Mouse (Mus musculus) testis, postnatal 14 days (tissue): ENCODE measurements around the gene Cspg5.

Source experiments
- DNase-seq: peaks from one replicate; pipeline ENCODE4 v3.0.0; 2021; ENCODE audit warnings: low spot score

The Cspg5 gene

GRCm38 (mm10) chr9:110243221-110243833, at the start of gene Cspg5:
Cspg5 (plus strand) TSS chr9:110243783.
- no peak for DNase-seq

GRCm38 (mm10) chr9:110199870-110200269, 43.7 kb upstream of the Cspg5 start:
- DNase-seq = no peak

GRCm38 (mm10) chr9:110205526-110206404, 37.8 kb upstream of the Cspg5 start:
- DNase-seq = no peak

- DNase-seq = no peak
These were observed 37.1 kb upstream of the Cspg5 start for GRCm38 (mm10) chr9:110206437-110206836.

GRCm38 (mm10) chr9:110208265-110208664, 35.3 kb upstream of the Cspg5 start:
- DNase-seq = no peak

GRCm38 (mm10) chr9:110208967-110209366, 34.6 kb upstream of the Cspg5 start:
- no peak for DNase-seq

- no peak for DNase-seq
These were observed 19.3 kb upstream of the Cspg5 start for GRCm38 (mm10) chr9:110224273-110224672.

- DNase-seq = no peak
These were observed 17.4 kb upstream of the Cspg5 start for GRCm38 (mm10) chr9:110226191-110226590.

GRCm38 (mm10) chr9:110228671-110229070, 14.9 kb upstream of the Cspg5 start:
- no peak for DNase-seq

- DNase-seq = no peak
These were observed 14.5 kb upstream of the Cspg5 start for GRCm38 (mm10) chr9:110229112-110229511.

GRCm38 (mm10) chr9:110229566-110230248, 13.9 kb upstream of the Cspg5 start:
- no peak for DNase-seq

GRCm38 (mm10) chr9:110230395-110231071, 13.1 kb upstream of the Cspg5 start:
- DNase-seq = no peak

- DNase-seq = no peak
These were observed 8.6 kb upstream of the Cspg5 start for GRCm38 (mm10) chr9:110234962-110235361.

GRCm38 (mm10) chr9:110244567-110244888, 945 bp downstream of the Cspg5 start:
- DNase-seq = no peak

GRCm38 (mm10) chr9:110244889-110245589, 1.5 kb downstream of the Cspg5 start:
- DNase-seq = peak; percentile 56

GRCm38 (mm10) chr9:110245590-110246320, 2.2 kb downstream of the Cspg5 start:
- DNase-seq = peak; percentile 69

GRCm38 (mm10) chr9:110246321-110246640, 2.7 kb downstream of the Cspg5 start:
- no peak for DNase-seq

- no peak for DNase-seq
These were observed 3.5 kb downstream of the Cspg5 start for GRCm38 (mm10) chr9:110247049-110247448.

- no peak for DNase-seq
These were observed 5.3 kb downstream of the Cspg5 start for GRCm38 (mm10) chr9:110248861-110249260.

GRCm38 (mm10) chr9:110249823-110250543, 6.4 kb downstream of the Cspg5 start:
- DNase-seq = no peak

GRCm38 (mm10) chr9:110250776-110251175, 7.2 kb downstream of the Cspg5 start:
- DNase-seq = no peak
